Mouse (Mus musculus): ENCODE results near the gene Rbm20.

DNA sequence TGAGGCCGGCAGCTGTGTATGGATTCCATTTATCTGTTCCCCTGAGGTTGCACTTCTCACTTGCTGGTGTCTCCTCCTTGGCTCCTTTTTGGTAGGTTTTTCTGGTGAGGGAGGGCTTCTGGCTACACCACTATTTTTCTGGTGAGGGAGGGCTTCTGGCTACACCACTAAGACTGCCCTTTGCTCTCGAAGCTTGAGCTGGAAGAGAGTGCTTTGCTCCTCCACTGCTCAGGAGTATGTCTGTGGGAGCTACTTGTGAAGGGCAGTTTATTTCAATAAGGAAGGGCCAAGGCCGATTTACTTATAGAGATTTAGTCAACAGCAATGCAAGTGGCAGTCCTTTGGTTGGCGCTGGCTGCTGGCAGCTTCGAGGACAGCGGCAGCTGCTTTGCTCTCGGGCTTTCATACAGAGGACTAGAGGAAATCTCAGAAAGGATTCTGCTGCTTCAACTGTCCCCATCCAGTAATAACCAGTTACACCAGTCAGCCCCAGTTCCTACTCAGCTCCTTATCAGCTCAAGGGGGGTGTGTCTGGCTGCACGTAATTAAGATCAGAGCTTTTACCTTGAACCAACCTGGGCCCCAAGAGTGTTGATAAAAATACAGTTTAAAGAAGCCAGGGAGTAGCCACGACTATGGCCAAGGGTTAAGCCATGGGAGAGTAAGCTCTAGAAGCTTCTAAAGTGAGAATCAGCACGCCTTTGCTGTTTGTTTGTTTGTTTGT lies 171.3 kb downstream of the Rbm20 start:
- TF ChIP-seq CTCF (IDR thresholded peaks at IDR 0.05) (no peak), POLR2A (IDR thresholded peaks at IDR 0.05; ENCODE audit: insufficient read depth, low read depth, low read length) (no peak), EP300 (IDR thresholded peaks at IDR 0.05; ENCODE audit: insufficient read depth, low read depth, low read length) (no peak)

Measured in heart, adult 2 months (tissue).